Mouse (Mus musculus) erythroblast, embryonic 14.5 days (primary cell): Measurements from ENCODE around the gene Gpld1.

Experiments used
- GATA1 ChIP-seq: IDR thresholded peaks from 2 replicates; pipeline ENCODE4 v1.6.1; 2012; ENCODE audit warnings: low read length, inconsistent platforms, mixed read lengths
- TAL1 ChIP-seq: IDR thresholded peaks from 3 replicates; pipeline ENCODE4 v1.6.1; 2012; ENCODE audit warnings: low read length, inconsistent platforms, mixed read lengths

DNA sequence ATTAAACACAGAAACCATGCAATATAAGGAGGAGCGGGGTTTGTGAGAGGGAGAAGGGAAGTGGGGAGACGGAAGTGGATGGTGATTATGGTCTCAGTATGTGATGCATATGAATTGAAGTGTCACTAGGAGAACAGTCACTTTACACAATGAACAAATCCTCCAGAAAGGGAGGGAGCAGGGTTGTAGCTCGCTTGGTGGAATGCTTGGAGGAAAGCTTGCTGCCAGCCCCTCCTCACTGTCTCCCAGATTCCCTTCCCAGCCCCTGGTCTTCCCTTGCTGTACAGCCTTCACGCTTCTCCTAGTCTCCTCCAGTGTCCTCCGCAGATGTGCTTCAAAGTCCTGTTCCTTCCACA lies 22.9 kb downstream of the Gpld1 start:
- TF ChIP-seq TAL1 (no peak), GATA1 (no peak)
